Mouse (Mus musculus) small intestine, adult 2 months (tissue): ENCODE measurements at regions not wholly inside any gene's neighbourhood (a gene's known extent, or its start where the extent isn't known, plus 50 kb on each side); places are given as distances from the start of the nearest gene placed in this dataset.

Experiments
- CTCF ChIP-seq: fragments of 200-500 bp; IDR thresholded peaks from 2 replicates; pipeline ENCODE4 v1.5.1; 2012; ENCODE audit warnings: low read depth, mild to moderate bottlenecking, control low read depth, inconsistent platforms, low read length, moderate library complexity, mixed read lengths; ENCODE audit not compliant: insufficient replicate concordance, insufficient read length; ENCODE audit errors: extremely low read depth
- POLR2A ChIP-seq: fragments of 200-500 bp; IDR thresholded peaks from 2 replicates; pipeline ENCODE4 v1.6.1; 2012; ENCODE audit warnings: low read depth, mild to moderate bottlenecking, control low read depth, inconsistent platforms, low read length, moderate library complexity

- TF ChIP-seq CTCF (no peak), POLR2A (no peak)
These were observed 249.8 kb downstream of the Cog6 start for GRCm38 (mm10) chr3:52767276-52767675.
